Mouse (Mus musculus) MEL (cell line): Measurements from ENCODE around the gene Gm37240. TPM values are rescaled to one million over a fixed set of nuclear protein-coding genes. Genes with fewer than 3 reads are reported as not detected.
"Not testable (repeated sequence)": the region's sequence is repeated elsewhere in the genome, so short reads cannot be mapped to it uniquely, and the experiment has no call there.

ENCODE experiments used
- DNase-seq: peaks from one replicate; pipeline ENCODE4 v3.0.0; 2011; ENCODE audit warnings: low read depth, low spot score
- H3K27ac ChIP-seq: 2 replicates; pipeline ENCODE4 v1.5.1; 2012; ENCODE audit warnings: low read depth, mild to moderate bottlenecking, control low read depth, low read length, moderate library complexity; ENCODE audit not compliant: control insufficient read depth
- H3K27me3 ChIP-seq, 2 experiments: fragments of 150-350 bp in 1 of 2; sonication (generic) in 1 of 2; 2 replicates each; pipeline ENCODE4 v1.6.1; 2012; ENCODE audit warnings: low read length in 2 of 2, mild to moderate bottlenecking in 2 of 2, improper control_type of control experiment in 1 of 2, moderate library complexity in 1 of 2; ENCODE audit not compliant: insufficient read depth in 2 of 2, control insufficient read depth in 1 of 2
- H3K36me3 ChIP-seq, 2 experiments: 2 replicates each; pipeline ENCODE4 v1.6.1; 2012 to 2014; ENCODE audit warnings: low read length in 2 of 2, improper control_type of control experiment in 1 of 2, inconsistent platforms in 1 of 2, mild to moderate bottlenecking in 1 of 2; ENCODE audit not compliant: insufficient read depth in 2 of 2, control insufficient read depth in 1 of 2
- H3K4me1 ChIP-seq, 2 experiments: fragments of 150-350 bp in 1 of 2; sonication (generic) in 1 of 2; 2 replicates each; pipeline ENCODE4 v1.6.1; 2012; ENCODE audit warnings: low read length in 2 of 2, improper control_type of control experiment in 1 of 2, mild to moderate bottlenecking in 1 of 2; ENCODE audit not compliant: insufficient read depth in 2 of 2, control insufficient read depth in 1 of 2
- H3K4me3 ChIP-seq, 2 experiments: fragments of 150-350 bp in 1 of 2; sonication (generic) in 1 of 2; 2 replicates each; pipeline ENCODE4 v1.5.1; 2012; ENCODE audit warnings: low read depth in 2 of 2, low read length in 2 of 2, mild to moderate bottlenecking in 2 of 2, moderate library complexity in 2 of 2, control low read depth in 1 of 2, improper control_type of control experiment in 1 of 2; ENCODE audit not compliant: control insufficient read depth in 1 of 2, insufficient read depth in 1 of 2
- H3K79me2 ChIP-seq: 2 replicates; pipeline ENCODE4 v1.6.1; 2012; ENCODE audit warnings: mild to moderate bottlenecking, low read length, moderate library complexity; ENCODE audit not compliant: control insufficient read depth, poor library complexity, insufficient read depth
- H3K9ac ChIP-seq: 2 replicates; pipeline ENCODE4 v1.6.1; 2012; ENCODE audit warnings: low read depth, mild to moderate bottlenecking, control low read depth, low read length, moderate library complexity; ENCODE audit not compliant: control insufficient read depth, poor library complexity, severe bottlenecking
- H3K9me3 ChIP-seq: fragments of 150-350 bp; sonication (generic); replicated peaks from 2 replicates; pipeline ENCODE4 v1.6.1; 2012; ENCODE audit warnings: mild to moderate bottlenecking, low read length, improper control_type of control experiment, moderate library complexity; ENCODE audit not compliant: insufficient read depth
- CHD1 ChIP-seq: IDR thresholded peaks from 2 replicates; pipeline ENCODE4 v1.6.1; 2012; ENCODE audit warnings: low read depth, mild to moderate bottlenecking, inconsistent platforms, low read length, improper control_type of control experiment
- CHD2 ChIP-seq: IDR thresholded peaks from 2 replicates; pipeline ENCODE4 v1.6.1; 2011; ENCODE audit warnings: low read length, improper control_type of control experiment
- CTCF ChIP-seq, 3 experiments: IDR thresholded peaks in 2 of 3; conservative IDR thresholded peaks in 1 of 3; 2 replicates each; pipeline ENCODE4 v1.5.1; 2011 to 2012; ENCODE audit warnings: low read length in 3 of 3, low read depth in 2 of 3, mild to moderate bottlenecking in 2 of 3, improper control_type of control experiment in 1 of 3, inconsistent platforms in 1 of 3, mixed read lengths in 1 of 3, moderate library complexity in 1 of 3; ENCODE audit not compliant: control insufficient read depth in 1 of 3, insufficient read depth in 1 of 3, poor library complexity in 1 of 3, severe bottlenecking in 1 of 3
- ETS1 ChIP-seq: IDR thresholded peaks from 2 replicates; pipeline ENCODE4 v1.6.1; 2012; ENCODE audit warnings: low read depth, mild to moderate bottlenecking, inconsistent platforms, low read length, improper control_type of control experiment, moderate library complexity
- HCFC1 ChIP-seq: IDR thresholded peaks from 2 replicates; pipeline ENCODE4 v1.6.1; 2012; ENCODE audit warnings: low read depth, mild to moderate bottlenecking, inconsistent platforms, low read length, improper control_type of control experiment, moderate library complexity
- MAX ChIP-seq: IDR thresholded peaks from 2 replicates; pipeline ENCODE4 v1.6.1; 2011; ENCODE audit warnings: low read length, improper control_type of control experiment
- MYB ChIP-seq: IDR thresholded peaks from 2 replicates; pipeline ENCODE4 v1.6.1; 2011; ENCODE audit warnings: mild to moderate bottlenecking, low read depth, low read length, improper control_type of control experiment
- MYC ChIP-seq: IDR thresholded peaks from 2 replicates; pipeline ENCODE4 v1.6.1; 2011; ENCODE audit warnings: low read depth, mild to moderate bottlenecking, low read length, improper control_type of control experiment, moderate library complexity
- POLR2A ChIP-seq, 2 experiments: IDR thresholded peaks; 2 replicates each; pipeline ENCODE4 v1.6.1; 2011 to 2012; ENCODE audit warnings: low read length in 2 of 2, mild to moderate bottlenecking in 2 of 2, control low read depth in 1 of 2, improper control_type of control experiment in 1 of 2, low read depth in 1 of 2, moderate library complexity in 1 of 2; ENCODE audit not compliant: control insufficient read depth in 1 of 2, insufficient read depth in 1 of 2, poor library complexity in 1 of 2
- RAD21 ChIP-seq: IDR thresholded peaks from 2 replicates; pipeline ENCODE4 v1.6.1; 2011; ENCODE audit warnings: mild to moderate bottlenecking, low read depth, low read length, improper control_type of control experiment
- SIN3A ChIP-seq: IDR thresholded peaks from 2 replicates; pipeline ENCODE4 v1.6.1; 2012; ENCODE audit warnings: low read length, improper control_type of control experiment, inconsistent platforms
- SMC3 ChIP-seq: IDR thresholded peaks from 2 replicates; pipeline ENCODE4 v1.6.1; 2011; ENCODE audit warnings: low read depth, low read length, improper control_type of control experiment
- TAL1 ChIP-seq: IDR thresholded peaks from 2 replicates; pipeline ENCODE4 v1.6.1; 2012; ENCODE audit warnings: mild to moderate bottlenecking, inconsistent platforms, low read length, moderate library complexity, mixed read lengths
- TBP ChIP-seq: IDR thresholded peaks from 2 replicates; pipeline ENCODE4 v1.8.0; 2011; ENCODE audit warnings: low read depth, low read length, improper control_type of control experiment
- TCF12 ChIP-seq: IDR thresholded peaks from 2 replicates; pipeline ENCODE4 v1.6.1; 2014; ENCODE audit warnings: low read depth, mild to moderate bottlenecking, inconsistent platforms, low read length, improper control_type of control experiment, moderate library complexity
- USF1 ChIP-seq: IDR thresholded peaks from 2 replicates; pipeline ENCODE4 v1.6.1; 2014; ENCODE audit warnings: low read depth, mild to moderate bottlenecking, inconsistent platforms, low read length, improper control_type of control experiment, moderate library complexity
- ZC3H11A ChIP-seq: IDR thresholded peaks from 2 replicates; pipeline ENCODE4 v1.6.1; 2012; ENCODE audit warnings: low read depth, mild to moderate bottlenecking, inconsistent platforms, low read length, improper control_type of control experiment
- polyA plus RNA-seq, 2 experiments: library from polyadenylated mRNA; stranded (reverse) in 1 of 2; unstranded in 1 of 2; fragments of >175 nt in 1 of 2; fragments of >200 nt in 1 of 2; gene quantifications; 2 replicates each; pipeline versions ENCODE4 v1.2.1 to v1.2.4; 2012; ENCODE audit warnings: low replicate concordance in 2 of 2, low read depth in 1 of 2; ENCODE audit not compliant: insufficient read length in 2 of 2, insufficient read depth in 1 of 2, missing spikeins in 1 of 2
- total RNA-seq: library from RNA; depleted of rRNA; stranded (reverse); fragments of 300-350 nt; gene quantifications from 2 replicates; pipeline ENCODE4 v1.2.3, GENCODE M21; 2012

Gm37240 gene
- total and polyA plus RNA-seq, 3 experiments, result 0.04 TPM; not detected in 2

GRCm38 (mm10) chr3:85922331-85922730 lies 35.0 kb upstream of the Gm37240 start:
- H3K79me2 ChIP-seq, result no peaks in the 10 kb centered on the region
- no peak overlapping the region for H3K9ac ChIP-seq
- no peaks in the 10 kb centered on the region for H3K36me3 ChIP-seq
- no peak overlapping the region for H3K27ac ChIP-seq
- H3K9me3 ChIP-seq, result no peaks in the 10 kb centered on the region
- no peaks in the 10 kb centered on the region for H3K4me1 ChIP-seq
- no peak for DNase-seq
- no peak for TF ChIP-seq SIN3A
- no peak for TF ChIP-seq CHD2
- TF ChIP-seq TAL1, result no peak
- H3K4me3 ChIP-seq, result no peak overlapping the region
- no peaks in the 10 kb centered on the region for H3K27me3 ChIP-seq

GRCm38 (mm10) chr3:85920671-85921070 lies 33.4 kb upstream of the Gm37240 start:
- not testable (repeated sequence) for H3K4me1 ChIP-seq, H3K4me3 ChIP-seq, H3K27me3 ChIP-seq, H3K9ac ChIP-seq, DNase-seq, H3K79me2 ChIP-seq, H3K9me3 ChIP-seq, H3K27ac ChIP-seq, H3K36me3 ChIP-seq

- Histone ChIP-seq H3K9ac (no peak overlapping the region), H3K27me3 (no peaks in the 10 kb centered on the region; a peak in 1 of 4 replicates), H3K27ac (no peak overlapping the region), H3K4me1 (no peaks in the 10 kb centered on the region), H3K36me3 (no peaks in the 10 kb centered on the region)
- DNase-seq, result peak; percentile 26
- TF ChIP-seq ZC3H11A, result peak; percentile 30; the same call in 1 of the 2 replicates
- no peak for TF ChIP-seq HCFC1
- TF ChIP-seq MYC, result no peak
- no peak for TF ChIP-seq POLR2A (IDR thresholded peaks at IDR 0.05; ENCODE audit: control insufficient read depth in 1 of 2, insufficient read depth in 1 of 2, low read depth in 1 of 2, low read length in 2 of 2, poor library complexity in 1 of 2)
- no peak for TF ChIP-seq USF1
- TF ChIP-seq RAD21, result peak; percentile 57
- TF ChIP-seq CTCF (IDR thresholded peaks at IDR 0.05 in 2 of 3, conservative IDR thresholded peaks at IDR 0.05 in 1 of 3; ENCODE audit: control insufficient read depth in 1 of 3, insufficient read depth in 1 of 3, low read depth in 2 of 3, low read length in 3 of 3, poor library complexity in 1 of 3, severe bottlenecking in 1 of 3), result peak; percentile 35 to 62 (median 49); a peak in 5 of 6 replicates
- no peak for TF ChIP-seq ETS1
- TF ChIP-seq CHD1, result no peak
- no peak for TF ChIP-seq TCF12
- TF ChIP-seq TBP, result no peak
- no peak for TF ChIP-seq TAL1
- TF ChIP-seq MYB, result no peak
- TF ChIP-seq SMC3, result peak; percentile 70
- TF ChIP-seq MAX, result no peak
- TF ChIP-seq, all 39 proteins: peak for 4
- H3K4me3 ChIP-seq, result no peak overlapping the region
- no peaks in the 10 kb centered on the region for H3K9me3 ChIP-seq
- no peaks in the 10 kb centered on the region for H3K79me2 ChIP-seq
These were observed 30.3 kb upstream of the Gm37240 start for GRCm38 (mm10) chr3:85917600-85917999.
